Mouse (Mus musculus) spleen, postnatal 36 days (tissue): ENCODE results near the gene Memo1.
"Not testable (repeated sequence)": the region's sequence is repeated elsewhere in the genome, so short reads cannot be mapped to it uniquely, and the experiment has no call there.

ENCODE experiments used
- DNase-seq, 2 experiments: peaks; one replicate each; pipeline ENCODE4 v3.0.0; 2022; ENCODE audit warnings: low spot score in 2 of 2, mixed read lengths in 1 of 2

Gene Memo1

DNA sequence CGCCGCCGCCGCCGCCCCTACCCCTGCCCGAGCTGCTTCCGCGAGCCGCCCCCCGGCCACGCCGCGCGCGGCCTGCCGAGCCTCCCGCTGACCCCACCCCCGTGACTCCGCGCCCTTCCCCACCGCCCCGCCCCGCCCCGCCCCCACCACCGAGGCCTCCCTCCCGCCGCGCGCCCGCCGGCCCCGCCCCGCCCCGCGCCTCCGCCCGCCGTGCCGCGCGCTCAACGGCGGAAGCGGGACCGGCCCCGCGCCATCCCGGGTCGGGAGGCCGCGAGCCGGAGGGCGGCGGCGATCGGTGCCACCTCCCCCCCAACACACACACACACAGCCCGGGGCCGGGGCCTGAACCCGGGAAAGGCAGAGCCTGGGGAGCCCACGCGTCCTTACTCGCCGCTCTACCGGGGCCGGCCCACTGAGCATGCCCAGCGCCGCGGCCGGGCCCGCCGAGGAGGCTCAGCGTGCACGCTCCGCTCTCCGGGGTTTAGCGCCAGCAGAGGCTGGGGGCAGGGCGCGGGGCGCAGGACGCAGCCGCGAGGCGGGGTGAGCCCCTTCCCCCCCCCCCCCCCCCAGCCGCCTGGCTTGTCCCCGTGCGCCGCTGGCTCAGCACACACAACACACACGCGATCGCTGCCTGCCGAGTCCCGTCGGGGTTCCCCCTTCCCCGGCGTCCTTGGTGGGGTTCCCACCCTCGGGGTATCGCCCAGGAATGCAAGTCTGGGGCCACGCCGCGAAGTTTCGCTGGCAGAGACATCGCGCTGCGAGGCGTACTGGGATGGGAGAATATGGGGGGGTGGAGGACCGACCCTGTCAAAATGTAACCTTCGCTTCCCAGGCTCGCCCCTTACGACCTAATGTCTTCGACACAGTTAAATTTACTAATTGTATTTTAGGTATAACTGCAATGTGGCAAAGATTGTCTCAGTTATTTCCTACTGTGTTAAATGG is at the start of gene Memo1:
Gene Memo1, minus strand, starts transcription at position 496 of the 945 bp plus-strand sequence.
- DNase-seq: peak; percentile 75 to 78

- no peak for DNase-seq
Observed at GRCm38 (mm10) chr17:74341151-74341550, 45.8 kb upstream of the Memo1 start.

DNA sequence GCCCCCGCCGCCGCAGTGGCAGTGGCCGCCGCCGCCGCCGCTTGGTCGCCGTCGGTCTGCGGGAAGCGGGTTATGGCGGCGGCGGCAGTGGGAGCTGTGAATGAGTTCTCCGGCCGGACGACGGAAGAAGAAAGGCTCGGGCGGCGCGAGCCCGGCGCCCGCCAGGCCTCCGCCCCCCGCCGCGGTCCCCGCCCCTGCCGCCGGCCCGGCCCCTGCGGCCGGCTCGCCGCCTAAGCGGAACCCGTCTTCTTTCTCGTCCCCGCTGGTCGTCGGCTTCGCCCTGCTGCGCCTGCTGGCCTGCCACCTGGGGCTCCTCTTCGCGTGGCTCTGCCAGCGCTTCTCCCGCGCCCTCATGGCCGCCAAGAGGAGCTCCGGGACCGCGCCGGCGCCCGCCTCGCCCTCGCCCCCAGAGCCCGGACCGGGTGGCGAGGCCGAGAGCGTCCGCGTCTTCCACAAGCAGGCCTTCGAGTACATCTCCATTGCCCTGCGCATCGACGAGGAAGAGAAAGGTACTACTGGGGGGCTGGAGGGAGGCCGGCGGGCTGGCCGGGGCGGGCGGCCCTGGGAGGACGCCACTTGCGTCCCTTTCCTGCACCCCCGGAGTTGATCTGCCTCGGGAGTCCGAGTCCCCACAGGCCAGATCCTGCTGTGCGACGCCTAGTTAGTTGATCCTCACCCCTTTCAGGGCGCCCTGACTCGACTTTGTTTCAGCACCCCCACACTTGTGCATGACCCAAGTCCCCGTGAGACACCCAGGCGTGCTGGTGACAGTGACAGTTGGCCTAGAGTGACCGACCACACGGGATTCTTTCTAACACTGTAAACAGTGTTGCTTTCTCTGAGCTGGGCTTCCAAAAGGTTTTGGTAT is 43.9 kb upstream of the Memo1 start, which contains the start of gene Spast:
Gene Spast, plus strand, starts transcription at position 51 of the 868 bp plus-strand sequence.
- DNase-seq: peak; percentile 77 to 82

DNA sequence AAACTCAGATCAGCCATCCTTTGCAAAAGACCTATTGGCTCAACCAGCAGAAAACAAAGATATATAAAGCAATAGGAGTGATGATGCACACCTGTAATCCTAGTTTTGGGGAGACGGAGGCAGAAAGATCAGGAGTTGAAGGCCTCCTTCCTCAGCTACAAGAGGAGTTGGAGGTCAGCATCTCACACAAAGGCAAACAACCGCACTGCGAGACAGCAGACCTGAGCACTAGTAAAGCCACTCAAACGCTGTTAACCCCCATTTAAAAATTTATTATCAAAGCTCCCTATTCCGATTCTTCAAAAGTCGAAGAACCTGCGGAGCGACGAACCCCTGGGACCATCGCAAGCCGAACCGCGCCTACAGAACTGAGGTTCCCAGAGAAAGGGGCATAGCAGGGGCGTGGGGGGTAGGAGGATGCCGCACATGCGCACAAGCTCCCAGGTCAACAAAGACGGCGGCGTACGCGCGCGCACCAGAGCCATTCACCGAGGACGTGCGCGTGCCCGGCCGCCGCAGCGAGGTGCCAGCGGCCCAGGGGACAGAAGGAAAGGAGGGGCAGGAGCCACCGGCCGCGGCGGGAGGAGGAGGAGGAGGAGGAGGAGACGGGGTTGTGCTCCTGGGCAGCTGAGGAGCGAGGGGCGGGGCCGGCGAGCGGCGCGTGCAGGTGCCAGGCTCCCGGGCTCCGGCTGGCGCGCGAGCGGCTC is 43.1 kb upstream of the Memo1 start:
- peak; percentile 93 to 94 for DNase-seq

DNA sequence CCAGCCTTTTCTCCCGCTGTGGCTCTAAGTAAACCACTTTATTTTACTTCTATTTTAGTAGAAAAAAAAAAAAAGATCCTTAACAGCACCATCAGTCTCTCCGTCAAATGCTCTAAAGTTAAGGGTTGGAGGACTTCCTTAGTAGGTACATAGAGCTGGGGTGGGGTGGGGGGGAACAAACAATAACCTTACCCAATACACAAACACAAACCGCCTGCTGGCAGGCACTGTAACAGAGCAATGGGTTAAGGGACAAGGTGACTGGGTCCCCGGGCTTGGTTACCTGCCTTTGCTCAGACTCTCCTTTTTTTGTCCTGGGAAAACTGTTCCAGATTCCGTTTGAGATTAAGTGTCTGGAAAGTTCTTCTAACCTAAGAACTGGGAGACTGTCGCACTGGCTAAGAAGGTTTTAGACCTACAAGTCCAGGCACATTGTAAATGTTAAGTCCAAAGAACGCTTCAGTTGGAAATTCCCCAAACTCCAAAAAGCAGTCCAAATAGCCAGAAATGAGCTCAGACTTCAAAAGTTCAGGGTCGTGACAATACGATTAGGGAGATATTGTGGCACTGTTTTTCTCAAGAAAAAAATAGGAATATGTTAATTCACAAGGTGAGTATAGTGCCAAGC is 35.8 kb upstream of the Memo1 start:
- no peak for DNase-seq

DNA sequence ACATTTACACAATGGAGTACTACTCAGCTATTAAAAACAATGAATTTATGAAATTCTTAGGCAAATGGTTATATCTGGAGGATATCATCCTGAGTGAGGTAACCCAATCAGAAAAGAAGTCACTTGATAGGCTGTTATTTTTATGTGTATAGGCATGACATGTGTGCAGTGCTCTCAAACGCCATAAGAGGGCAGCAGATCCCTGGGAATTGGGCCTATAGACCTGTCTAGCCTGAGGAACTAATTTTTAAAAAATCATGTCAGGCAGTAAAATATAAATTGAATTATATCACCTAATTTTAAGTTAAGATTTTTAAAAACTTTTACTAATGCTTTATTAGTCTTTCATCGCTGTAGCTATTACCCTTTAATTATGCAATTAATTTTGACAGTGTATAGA is 32.8 kb upstream of the Memo1 start:
- peak; percentile 27 to 54 for DNase-seq

GRCm38 (mm10) chr17:74327195-74327594 is 31.9 kb upstream of the Memo1 start:
- DNase-seq: not testable (repeated sequence)

DNA sequence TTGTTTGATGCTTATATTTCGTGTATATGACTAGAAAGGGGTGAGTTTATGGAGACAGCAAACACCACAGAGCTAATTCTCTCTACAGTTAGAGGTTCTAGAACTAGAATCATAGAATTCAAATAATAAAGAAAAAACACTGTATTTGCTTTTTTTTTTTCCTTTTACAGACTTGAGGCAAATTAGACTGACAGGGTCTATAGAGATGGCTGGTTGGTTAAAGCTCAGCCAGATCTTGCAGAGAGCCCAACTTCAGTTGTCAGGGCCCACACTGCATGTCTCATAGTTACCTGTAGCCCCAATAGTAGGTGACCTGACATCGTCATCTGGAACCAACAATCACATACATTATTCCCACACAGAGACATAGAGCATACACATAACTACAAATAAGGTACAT is 28.5 kb upstream of the Memo1 start, which contains the start of gene Dpy30:
Gene Dpy30, minus strand, starts transcription at position 101 of the 400 bp plus-strand sequence.
- DNase-seq: no peak

- DNase-seq: peak in 1 of 2 experiments; percentile 2
Observed at GRCm38 (mm10) chr17:74322400-74323054, 27.2 kb upstream of the Memo1 start.

GRCm38 (mm10) chr17:74318721-74319120 is 23.4 kb upstream of the Memo1 start:
- no peak for DNase-seq

DNA sequence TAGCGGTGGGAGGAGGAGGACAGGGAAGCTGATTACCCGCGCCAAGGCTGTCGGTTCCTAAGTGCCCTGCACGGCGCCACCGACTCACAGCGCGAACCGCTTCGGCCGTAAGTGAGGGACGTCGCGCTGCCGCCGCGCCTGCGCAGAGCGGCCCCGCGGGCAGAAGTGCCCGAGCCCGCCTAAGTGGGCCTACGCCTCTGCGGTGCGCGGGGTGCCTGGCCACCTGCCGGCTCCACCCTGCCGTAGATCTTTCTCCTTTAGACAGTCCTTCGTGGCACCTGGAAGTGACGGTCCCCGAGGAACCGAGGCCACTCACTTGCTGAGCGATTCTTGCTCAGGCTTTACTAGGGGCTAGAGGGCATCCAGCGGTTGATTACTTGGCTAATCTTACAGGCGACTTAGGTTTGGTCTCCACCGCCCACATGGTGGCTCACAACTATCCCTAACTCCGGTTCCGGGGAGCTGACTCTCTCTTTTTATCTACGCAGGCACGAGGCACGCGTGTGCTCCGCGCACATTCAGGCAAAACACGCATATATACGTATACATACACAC is 21.1 kb upstream of the Memo1 start:
- peak; percentile 89 to 90 for DNase-seq

GRCm38 (mm10) chr17:74315445-74316308 is 20.4 kb upstream of the Memo1 start:
- DNase-seq: no peak

DNA sequence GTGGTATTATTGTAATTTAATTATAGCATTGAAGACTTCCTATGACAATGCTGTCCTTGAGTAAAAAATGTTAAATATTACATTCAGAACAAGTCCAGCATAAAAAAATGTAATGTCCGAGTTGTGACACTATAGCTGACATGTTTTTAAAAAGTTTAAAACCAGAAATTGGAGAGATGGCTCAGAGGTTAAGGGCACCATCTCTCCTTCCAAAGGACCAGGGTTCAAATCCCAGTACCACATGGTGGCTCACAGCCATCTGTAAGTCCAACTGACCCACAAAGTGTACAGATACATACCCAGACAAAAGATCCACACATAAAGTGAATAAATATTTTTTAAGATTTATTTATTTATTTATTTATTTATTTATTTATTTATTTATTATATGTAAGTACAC is 10.7 kb upstream of the Memo1 start:
- DNase-seq: no peak

- no peak for DNase-seq
Observed at GRCm38 (mm10) chr17:74305616-74306015, 10.3 kb upstream of the Memo1 start.

GRCm38 (mm10) chr17:74304060-74304459 is 8.7 kb upstream of the Memo1 start:
- DNase-seq: peak; percentile 4 to 41

DNA sequence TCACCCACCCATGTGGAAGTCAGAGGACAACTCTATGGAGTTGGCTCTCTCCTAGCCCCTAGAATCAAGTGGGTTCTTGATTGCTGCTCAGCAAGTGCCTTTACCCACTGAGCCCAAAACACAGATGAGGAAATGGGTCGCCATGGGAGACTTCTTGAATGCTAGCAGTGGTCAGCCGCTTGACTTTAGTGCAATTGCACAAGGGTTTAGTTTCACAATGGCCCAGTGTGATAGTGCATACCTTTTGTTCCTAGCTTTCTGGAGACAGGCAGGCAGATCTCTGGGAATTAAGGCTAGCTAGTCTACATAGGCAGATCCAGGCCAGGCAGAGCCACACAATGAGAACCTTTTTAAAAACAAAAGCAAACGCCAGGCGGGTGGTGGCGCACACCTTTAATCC is 4.8 kb upstream of the Memo1 start:
- no peak for DNase-seq

DNA sequence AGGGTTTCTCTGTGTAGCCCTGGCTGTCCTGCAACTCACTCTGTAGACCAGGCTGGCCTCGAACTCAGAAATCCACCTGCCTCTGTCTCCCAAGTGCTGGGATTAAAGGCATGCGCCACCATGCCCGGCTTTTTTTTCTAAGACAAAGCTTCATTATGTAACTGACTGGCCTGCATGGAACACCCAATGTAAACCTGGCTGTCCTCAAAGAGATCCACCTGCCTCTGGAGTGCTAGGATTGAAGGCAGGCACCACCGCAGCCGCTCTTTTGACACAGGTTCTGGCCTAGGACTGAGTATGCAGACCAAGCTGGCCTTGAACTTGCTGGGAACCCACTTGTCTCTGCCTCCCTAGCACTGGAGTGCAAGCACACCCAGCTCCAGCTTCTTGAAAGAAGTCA is 1.7 kb upstream of the Memo1 start:
- DNase-seq: not testable (repeated sequence)

- peak in 1 of 2 experiments; percentile 34 for DNase-seq
Observed at GRCm38 (mm10) chr17:74296076-74296823, 929 bp upstream of the Memo1 start.
